Mouse (Mus musculus) bone marrow macrophage, adult 2 months (primary cell): ENCODE data around the gene Raly.

Experiments
- CTCF ChIP-seq: IDR thresholded peaks from 2 replicates; pipeline ENCODE4 v1.5.1; 2012; ENCODE audit warnings: low read depth, mild to moderate bottlenecking, low read length, moderate library complexity
- POLR2A ChIP-seq: IDR thresholded peaks from 2 replicates; pipeline ENCODE4 v1.6.1; 2012; ENCODE audit warnings: mild to moderate bottlenecking, low read depth, low read length, borderline replicate concordance

DNA sequence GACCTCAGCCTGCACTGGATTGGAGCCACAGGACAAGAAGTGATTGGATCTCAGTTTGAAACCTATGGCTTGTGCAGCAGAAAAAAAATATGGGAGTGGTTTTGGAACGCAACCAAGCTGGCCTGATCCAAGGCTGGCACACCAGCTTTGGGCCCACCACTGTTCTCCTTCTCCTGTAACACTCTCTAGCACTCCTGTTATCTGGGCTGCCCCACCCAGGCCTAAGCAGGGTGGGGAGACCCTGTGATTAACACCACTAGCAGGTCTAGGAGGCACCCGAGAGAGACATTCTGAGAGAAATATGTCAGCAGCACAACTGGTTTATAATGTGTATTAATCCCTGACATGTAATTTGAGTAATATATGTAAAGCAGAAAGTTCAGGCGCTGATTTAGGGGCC, 27.7 kb upstream of the Raly start:
- no peak for TF ChIP-seq CTCF
- TF ChIP-seq POLR2A = no peak
